Mouse (Mus musculus) lung, postnatal 14 days (tissue): Measurements from ENCODE around the gene Pik3c2g.

Source experiments
- DNase-seq: peaks from one replicate; pipeline ENCODE4 v3.0.0; 2021

The Pik3c2g gene

GRCm38 (mm10) chr6:139738350-139738749 lies 151.3 kb downstream of the Pik3c2g start:
- no peak for DNase-seq

- DNase-seq = no peak
Observed at GRCm38 (mm10) chr6:139742693-139743432, 155.8 kb downstream of the Pik3c2g start.

GRCm38 (mm10) chr6:139746758-139747479 lies 159.9 kb downstream of the Pik3c2g start:
- no peak for DNase-seq

GRCm38 (mm10) chr6:139748091-139748771 lies 161.2 kb downstream of the Pik3c2g start:
- no peak for DNase-seq

GRCm38 (mm10) chr6:139750599-139750998 lies 163.6 kb downstream of the Pik3c2g start:
- DNase-seq = no peak

GRCm38 (mm10) chr6:139751022-139751421 lies 164.0 kb downstream of the Pik3c2g start:
- DNase-seq = no peak

- DNase-seq = no peak
Observed at GRCm38 (mm10) chr6:139757876-139758275, 170.9 kb downstream of the Pik3c2g start.

- DNase-seq = no peak
Observed at GRCm38 (mm10) chr6:139760978-139761377, 174.0 kb downstream of the Pik3c2g start.

GRCm38 (mm10) chr6:139764398-139764797 lies 177.4 kb downstream of the Pik3c2g start:
- no peak for DNase-seq

- DNase-seq = no peak
Observed at GRCm38 (mm10) chr6:139769744-139770473, 182.9 kb downstream of the Pik3c2g start.

- DNase-seq = no peak
Observed at GRCm38 (mm10) chr6:139770535-139770934, 183.5 kb downstream of the Pik3c2g start.

- DNase-seq = peak; percentile 66
Observed at GRCm38 (mm10) chr6:139777576-139778282, 190.7 kb downstream of the Pik3c2g start.

- peak; percentile 6 for DNase-seq
Observed at GRCm38 (mm10) chr6:139780028-139780427, 193.0 kb downstream of the Pik3c2g start.

GRCm38 (mm10) chr6:139789479-139789878 lies 202.5 kb downstream of the Pik3c2g start:
- no peak for DNase-seq

- DNase-seq = no peak
Observed at GRCm38 (mm10) chr6:139799541-139800226, 212.7 kb downstream of the Pik3c2g start.

GRCm38 (mm10) chr6:139821916-139822315 lies 234.9 kb downstream of the Pik3c2g start:
- no peak for DNase-seq

- DNase-seq = no peak
Observed at GRCm38 (mm10) chr6:139838239-139838638, 251.2 kb downstream of the Pik3c2g start.

GRCm38 (mm10) chr6:139838713-139839112 lies 251.7 kb downstream of the Pik3c2g start:
- DNase-seq = no peak

- no peak for DNase-seq
Observed at GRCm38 (mm10) chr6:139839907-139840306, 252.9 kb downstream of the Pik3c2g start.

GRCm38 (mm10) chr6:139841272-139841671 lies 254.3 kb downstream of the Pik3c2g start:
- peak; percentile 18 for DNase-seq

GRCm38 (mm10) chr6:139842626-139843025 lies 255.6 kb downstream of the Pik3c2g start:
- no peak for DNase-seq

GRCm38 (mm10) chr6:139843531-139843930 lies 256.5 kb downstream of the Pik3c2g start:
- no peak for DNase-seq
